Mouse (Mus musculus): ENCODE measurements around the gene Chrne.

The Chrne gene

GRCm38 (mm10) chr11:70651391-70651790 lies 32.4 kb upstream of the Chrne start:
- DNase-seq: no peak

- DNase-seq: no peak
Observed at GRCm38 (mm10) chr11:70650322-70651175, 31.5 kb upstream of the Chrne start.

DNA sequence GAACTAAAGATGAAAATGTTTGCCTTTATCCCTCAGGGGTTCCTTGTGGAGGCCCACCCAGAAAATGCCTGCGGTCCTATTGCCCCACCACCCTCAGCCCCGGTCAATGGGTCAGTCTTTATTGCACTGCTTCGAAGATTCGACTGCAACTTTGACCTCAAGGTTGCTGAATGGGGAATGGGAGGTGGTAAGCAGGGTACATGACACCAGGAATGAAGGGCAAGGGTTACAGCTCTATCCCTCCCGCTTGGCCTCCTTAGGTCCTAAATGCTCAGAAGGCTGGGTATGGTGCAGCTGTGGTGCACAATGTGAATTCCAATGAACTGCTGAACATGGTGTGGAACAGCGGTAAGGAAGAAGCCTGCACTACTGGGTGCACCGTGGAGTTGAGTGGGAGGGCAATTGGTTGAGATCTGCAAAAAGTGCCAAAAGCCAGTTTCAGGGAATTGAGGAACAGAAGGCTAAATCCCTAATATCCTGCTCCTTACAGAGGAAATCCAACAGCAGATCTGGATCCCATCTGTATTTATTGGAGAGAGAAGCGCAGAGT lies 30.2 kb upstream of the Chrne start:
- DNase-seq: no peak

DNA sequence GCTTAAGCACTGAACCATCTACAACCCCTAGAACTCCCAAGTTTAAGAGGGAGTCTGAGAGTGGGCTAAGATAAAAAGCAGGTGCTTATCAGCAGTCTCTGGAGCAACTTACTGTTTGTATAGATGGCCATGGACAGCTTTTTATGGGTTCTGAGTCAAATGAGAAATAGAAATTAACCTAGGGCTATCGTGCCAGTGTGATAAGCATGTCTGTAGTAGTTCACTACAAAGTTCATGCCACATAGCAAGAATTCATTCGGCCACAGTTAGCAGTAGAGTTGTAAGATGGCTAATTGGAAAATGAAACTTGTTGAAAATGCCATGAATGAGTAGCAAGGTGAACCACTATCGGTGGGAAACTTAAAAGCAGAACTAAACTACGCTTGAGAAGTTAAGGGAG lies 29.5 kb upstream of the Chrne start:
- DNase-seq: no peak

DNA sequence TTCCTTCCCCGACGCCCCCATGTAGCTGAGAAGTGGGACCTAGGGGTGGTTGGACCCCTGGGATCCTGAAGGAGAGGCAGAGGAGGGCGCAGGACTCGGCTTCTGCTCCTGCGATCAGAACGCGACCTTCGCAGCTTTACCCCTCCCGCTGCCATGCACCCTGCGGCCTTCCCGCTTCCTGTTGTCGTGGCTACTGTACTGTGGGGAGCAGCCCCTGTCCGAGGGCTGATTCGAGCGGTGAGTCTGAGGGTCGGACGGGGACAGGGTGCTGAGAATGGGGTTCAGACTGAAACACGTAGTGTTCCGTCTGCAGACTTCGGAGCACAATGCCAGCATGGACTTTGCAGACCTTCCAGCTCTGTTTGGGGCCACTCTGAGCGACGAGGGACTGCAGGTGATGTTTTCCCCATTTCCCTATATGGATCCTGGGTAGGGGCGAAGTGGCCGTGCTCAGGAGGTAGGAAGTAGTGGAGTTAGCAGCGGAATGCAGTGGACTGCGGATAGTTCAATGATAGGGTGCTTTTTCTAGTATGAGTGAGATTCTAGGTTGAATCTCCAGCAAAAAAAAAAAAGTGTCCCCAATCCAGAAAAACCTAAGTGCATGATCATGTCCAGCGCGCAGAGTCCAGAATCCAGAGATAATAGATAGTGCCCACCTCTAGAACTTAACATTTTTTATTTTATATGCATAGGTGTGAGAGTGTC lies 28.9 kb upstream of the Chrne start:
- DNase-seq: no peak

GRCm38 (mm10) chr11:70646691-70647650 lies 28.0 kb upstream of the Chrne start, which contains the start of the genes Rnf167 and Slc25a11:
Gene Rnf167 (plus strand): TSS chr11:70647235.
Gene Slc25a11 (minus strand): TSS chr11:70647479.
- DNase-seq: peak; percentile 97

- peak; percentile 48 for DNase-seq
Observed at GRCm38 (mm10) chr11:70646259-70646555, 27.2 kb upstream of the Chrne start.

DNA sequence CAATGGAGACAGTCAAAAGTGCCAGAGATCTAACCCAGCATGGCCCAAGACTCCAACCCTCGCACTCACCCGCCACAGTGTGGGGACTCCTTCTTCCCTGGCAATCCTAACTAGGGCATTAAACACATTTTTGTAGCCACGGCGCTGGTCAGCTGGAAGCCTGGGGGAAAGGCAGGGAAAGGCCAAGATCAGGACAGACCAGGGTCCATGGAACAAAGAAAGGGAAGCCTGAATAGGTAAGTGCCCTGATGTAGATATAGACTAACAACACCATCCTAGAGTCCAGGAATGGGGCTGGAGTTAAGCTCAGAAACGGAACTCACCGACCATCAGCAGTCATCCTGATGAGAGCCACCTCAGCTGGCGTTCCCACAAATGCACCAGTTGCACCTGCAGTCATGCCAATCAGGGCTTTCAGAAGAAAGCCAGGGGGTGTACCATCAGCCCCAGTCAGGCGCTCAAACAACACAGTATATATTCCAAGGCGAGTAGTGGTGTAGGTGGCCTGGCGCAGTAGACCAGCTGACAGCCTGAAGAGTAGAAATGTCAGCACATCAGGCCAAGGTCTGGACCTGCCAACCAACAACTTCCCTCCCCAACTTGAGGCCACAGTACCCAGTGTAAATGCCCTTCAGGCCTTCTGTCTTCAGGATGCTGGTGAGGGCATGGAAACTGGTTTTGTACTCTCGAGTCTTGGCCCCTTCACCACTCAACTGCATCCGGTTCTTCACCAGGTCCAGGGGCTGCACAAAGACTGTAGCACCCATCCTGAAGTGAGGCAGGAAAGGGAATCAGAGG lies 26.6 kb upstream of the Chrne start:
- no peak for DNase-seq

DNA sequence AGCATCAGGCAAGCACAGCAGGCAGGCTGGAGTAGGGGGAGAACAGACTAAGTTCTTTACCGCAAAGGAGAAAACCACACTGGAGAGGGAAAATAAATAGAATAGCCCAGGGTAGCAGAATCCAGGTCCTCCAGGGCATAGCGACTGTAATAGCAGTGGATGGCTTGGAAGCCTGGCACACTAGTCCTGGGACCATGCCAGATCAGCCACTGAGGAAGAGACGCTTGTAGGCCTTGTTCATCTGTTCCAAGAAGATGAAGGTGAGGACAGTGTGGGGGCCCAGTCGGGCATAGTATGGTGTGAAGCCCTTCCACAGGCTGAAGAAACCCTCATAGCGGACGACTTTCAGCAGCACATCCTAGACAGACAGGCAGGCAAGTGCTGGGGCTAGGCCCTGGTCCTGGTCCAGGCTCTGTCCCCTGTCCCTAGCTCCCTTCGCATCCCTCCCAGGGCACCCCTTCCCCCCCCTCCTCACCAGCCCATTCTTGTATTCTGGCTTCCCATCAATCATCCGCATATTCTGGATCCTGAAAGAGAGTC lies 25.6 kb upstream of the Chrne start:
- DNase-seq: no peak

- DNase-seq: no peak
Observed at GRCm38 (mm10) chr11:70643051-70643450, 24.0 kb upstream of the Chrne start.

- DNase-seq: no peak
Observed at GRCm38 (mm10) chr11:70641241-70641640, 22.2 kb upstream of the Chrne start.

DNA sequence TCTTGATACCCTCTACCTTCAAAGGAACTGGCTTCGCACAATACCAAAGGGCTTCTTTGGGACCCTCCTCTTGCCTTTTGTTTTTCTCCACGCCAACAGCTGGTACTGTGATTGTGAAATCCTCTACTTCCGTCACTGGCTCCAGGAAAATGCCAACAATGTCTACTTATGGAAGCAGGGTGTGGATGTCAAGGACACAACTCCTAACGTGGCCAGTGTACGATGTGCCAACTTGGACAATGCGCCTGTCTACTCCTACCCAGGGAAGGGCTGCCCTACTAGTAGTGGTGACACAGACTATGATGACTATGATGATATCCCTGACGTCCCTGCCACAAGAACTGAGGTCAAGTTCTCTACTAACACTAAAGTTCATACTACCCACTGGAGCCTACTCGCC lies 21.0 kb upstream of the Chrne start:
- no peak for DNase-seq

GRCm38 (mm10) chr11:70638714-70639278 lies 19.8 kb upstream of the Chrne start, which contains the start of gene Gp1ba:
Gene Gp1ba (plus strand): TSS chr11:70639122.
- no peak for DNase-seq

- no peak for DNase-seq
Observed at GRCm38 (mm10) chr11:70638293-70638692, 19.3 kb upstream of the Chrne start.

DNA sequence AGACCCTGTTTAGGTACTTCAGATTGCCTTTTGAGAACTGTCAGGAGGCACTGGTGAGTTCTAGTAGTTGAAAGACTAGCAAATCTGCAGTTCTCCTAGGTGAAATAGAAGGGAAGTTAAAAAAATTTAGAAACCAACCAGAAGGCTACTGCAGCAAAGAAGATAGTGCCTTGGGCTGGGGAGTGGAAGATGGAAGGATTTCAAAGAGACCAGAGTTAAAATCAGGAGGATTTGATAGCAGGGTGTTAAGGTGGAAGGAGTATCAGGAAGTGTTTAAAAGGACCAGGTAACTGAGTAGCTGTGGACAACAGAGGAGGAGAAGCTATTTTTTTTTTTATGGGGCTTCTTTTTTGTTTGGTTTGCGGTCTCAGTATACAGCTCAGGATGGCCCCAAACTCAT lies 18.7 kb upstream of the Chrne start:
- DNase-seq: no peak

DNA sequence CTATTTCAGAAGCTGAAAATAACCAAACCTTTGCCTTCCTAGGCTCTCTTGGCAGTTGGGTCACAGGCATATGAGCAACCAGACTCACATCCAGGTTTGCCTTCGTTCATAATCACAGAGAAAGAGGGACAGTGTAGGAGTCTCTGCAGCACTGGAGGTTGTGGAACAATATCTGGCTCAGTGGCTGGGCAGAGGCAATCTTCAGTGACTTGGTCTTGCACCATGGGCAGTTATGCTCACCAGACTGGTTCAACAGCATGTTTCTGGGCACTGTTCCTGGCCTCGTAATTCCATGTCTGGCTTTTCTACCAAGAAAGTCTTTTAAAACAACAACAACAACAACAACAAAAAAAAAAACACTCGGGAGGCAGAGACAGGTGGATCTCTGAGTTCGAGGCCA lies 16.6 kb upstream of the Chrne start:
- DNase-seq: no peak

GRCm38 (mm10) chr11:70630129-70630528 lies 11.1 kb upstream of the Chrne start:
- no peak for DNase-seq

- DNase-seq: no peak
Observed at GRCm38 (mm10) chr11:70629557-70629956, 10.5 kb upstream of the Chrne start.

DNA sequence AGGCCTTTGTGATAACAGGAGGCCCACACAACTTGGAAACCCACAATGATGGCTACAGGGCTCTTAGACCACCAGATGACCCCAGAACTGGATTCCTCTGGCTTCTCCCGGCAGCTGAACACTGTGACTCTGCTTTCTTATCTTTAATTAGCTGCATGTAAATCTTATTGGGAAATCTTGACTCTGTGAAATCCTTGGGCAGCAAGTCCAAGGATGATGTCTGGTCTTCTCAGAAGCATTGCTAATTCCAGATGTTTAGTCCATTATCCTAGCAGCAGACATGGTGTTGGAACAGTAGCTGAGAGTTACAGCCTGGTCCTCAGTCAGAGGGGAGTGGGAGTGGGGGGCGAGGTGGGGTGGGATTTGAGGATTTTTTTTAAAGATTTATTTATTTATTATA lies 9.4 kb upstream of the Chrne start:
- DNase-seq: no peak

- no peak for DNase-seq
Observed at GRCm38 (mm10) chr11:70626877-70627276, 7.9 kb upstream of the Chrne start.

- no peak for DNase-seq
Observed at GRCm38 (mm10) chr11:70625473-70625872, 6.5 kb upstream of the Chrne start.
